Mouse (Mus musculus) c-Kit-negative CD71-positive TER-119-positive erythroid progenitor cells, embryonic 14.5 days (primary cell): ENCODE data around the gene Mrvi1.

Experiments used
- DNase-seq: peaks from one replicate; pipeline ENCODE4 v3.0.0-alpha.2; 2013; ENCODE audit warnings: low read depth, low spot score

Mrvi1 gene

DNA sequence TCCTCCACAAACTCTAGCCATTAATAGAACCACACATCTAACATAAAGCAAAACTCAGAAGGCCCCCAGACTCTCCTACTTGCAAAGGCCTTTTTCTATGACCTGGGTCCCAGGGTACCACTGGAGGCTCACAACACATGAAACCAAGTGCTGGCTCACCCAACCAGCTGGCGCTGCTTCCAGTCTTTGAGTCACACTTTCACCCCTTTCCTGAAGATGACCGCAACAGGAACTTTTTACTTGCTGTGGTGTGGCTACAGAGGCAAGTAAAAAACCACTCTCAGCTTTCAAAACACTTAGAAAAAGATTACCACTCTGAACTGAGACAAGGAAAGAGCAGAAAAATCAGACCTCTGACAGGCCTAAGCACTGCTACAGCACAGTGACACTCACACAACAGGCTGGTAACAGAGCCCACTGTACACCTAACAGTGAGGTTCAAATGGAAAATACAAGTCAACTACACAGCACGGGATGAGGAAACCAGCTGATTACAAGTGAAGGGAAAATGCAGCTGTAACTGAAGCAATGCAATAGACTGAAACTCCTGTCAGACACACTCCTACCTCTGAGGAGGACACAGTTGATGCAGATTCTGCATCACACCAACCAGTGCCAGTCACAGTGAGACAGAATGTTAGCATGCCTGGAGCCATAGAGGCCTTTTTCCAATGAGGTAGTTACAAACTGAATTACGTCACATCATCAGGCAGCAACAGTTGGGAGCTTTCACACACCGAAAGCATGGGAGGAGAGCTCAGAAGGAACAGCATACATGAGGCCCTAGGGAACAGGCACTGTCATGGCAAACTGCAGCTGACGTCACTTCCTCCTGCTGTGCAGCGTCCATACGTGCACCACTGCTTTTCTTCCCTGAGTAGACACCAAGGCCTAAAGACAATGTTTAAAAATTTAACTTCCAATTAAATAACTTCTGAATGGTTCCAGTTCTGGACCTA, 158.0 kb downstream of the Mrvi1 start:
- DNase-seq = no peak

DNA sequence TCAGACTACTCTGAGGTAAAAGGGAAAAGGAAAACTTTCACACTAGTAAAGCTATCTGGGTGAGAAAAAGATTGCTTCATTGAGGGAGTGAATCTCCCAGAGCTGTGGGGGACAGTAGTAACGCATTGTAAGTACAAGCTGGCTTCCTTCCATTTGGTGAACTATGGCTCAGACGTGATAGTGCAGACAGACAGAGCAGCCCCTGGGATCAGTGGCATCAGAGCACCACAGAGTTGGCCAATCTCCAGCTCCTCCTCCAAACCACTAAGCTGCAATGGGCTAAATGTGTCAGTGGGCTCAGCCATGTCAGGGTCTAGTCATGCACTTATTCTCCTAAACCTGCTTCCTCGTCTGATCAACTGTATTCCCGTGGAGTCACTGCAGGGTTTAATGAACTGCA, 158.7 kb downstream of the Mrvi1 start:
- no peak for DNase-seq

DNA sequence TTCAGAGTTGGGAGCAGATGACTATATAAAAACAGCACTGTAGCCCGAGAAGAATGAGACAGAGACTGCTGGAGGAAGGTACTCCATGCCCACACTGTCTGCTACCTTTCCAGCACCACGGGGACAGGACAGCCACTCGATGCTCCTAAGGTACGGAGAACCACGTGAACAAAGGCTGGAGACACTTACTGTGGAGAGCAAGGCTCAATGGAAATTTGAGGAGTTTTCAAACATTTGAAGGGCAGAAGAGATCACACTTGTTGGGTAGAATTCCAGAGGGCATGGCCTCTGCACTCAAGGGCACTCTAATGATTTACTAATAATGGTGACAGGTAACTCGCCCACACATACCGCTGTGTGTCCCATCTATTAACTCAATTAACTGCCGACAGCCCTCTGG, 159.2 kb downstream of the Mrvi1 start:
- no peak for DNase-seq

DNA sequence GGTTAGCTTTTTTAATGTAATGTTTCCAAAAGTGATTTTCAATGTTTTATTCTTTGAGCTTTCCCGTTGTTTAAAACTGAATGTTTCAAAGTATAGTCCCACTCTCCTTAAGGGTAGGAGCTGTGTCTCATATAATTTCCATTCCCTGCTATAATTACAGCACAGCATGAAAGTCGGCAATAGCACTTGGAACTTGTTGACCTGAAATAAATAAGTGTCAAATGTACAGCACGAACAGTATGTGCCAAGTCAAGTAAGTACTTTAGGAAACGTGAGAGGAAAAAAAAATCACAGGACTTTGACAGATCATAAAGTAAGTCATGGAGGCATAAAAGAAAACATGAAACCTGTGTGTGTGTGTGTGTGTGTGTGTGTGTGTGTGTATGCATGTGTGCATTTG, 160.2 kb downstream of the Mrvi1 start:
- no peak for DNase-seq

DNA sequence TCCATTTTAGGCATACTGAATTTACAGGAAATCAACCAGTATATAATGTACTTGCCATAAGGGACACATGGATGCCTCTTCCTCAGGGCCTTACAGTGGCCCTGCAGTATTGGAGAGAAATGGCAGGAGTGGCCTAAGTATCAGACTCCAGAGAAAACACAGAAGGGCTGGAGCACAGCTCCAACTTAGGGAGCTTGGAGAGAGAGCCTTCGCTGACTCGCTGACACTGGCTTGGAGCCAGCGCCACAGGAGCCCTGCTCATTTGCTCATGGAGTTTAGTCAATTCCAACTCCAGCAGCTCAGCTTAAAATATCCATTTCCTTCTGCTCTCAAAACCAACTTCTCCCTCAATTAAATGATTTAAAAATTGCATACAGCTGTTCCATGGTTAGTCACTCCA, 160.6 kb downstream of the Mrvi1 start:
- DNase-seq = no peak

DNA sequence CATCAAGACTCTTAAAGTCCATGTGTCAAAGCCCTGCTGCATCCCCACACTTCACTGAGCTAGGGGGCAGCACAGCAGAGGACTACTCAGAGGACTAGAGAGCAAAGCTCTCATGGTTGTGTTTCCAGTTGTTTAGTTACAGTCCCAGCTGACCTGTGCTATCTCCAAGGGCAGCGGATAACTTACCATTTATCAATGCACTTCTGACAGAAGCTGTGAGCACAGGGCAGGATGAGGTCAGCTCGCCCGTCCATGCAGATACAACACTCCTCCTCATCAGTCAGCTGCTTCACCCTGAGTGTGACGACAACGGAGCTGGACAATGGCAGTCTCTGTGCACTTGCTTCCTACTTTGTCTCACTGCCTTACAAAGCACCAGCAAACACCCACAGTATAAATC, 161.2 kb downstream of the Mrvi1 start:
- no peak for DNase-seq

DNA sequence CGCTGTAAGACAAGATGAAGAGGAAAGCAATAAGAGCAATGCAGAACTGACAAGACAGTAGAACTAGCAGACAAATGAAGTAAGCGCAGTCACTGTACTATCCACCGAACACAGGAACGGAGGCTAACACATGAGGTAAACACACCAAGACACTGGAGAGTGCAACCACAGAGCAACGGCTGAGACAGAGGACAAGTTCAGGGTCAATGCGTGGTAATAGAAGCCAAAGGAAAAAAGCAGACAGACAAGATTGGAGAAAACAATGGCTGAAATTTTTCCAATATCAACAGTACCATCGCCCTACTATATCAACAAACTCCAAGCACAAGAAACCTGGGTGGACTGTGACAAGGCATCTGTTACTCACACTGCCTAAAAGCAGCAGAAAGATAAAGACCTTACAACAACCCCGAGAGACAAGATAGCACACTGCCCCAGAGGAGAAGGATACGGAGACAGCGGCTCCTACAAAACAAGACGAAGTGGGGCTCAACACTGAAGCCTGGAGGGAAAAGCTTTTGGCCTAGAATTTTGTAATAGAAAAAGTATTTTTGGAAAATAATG, 163.4 kb downstream of the Mrvi1 start:
- DNase-seq = no peak
